Mouse (Mus musculus) liver, postnatal 0 days (tissue): ENCODE measurements at regions not wholly inside any gene's neighbourhood (a gene's known extent, or its start where the extent isn't known, plus 50 kb on each side); places are given as distances from the start of the nearest gene placed in this dataset. TPM values are rescaled to one million over a fixed set of nuclear protein-coding genes. Genes with fewer than 3 reads are reported as not detected.

Source experiments
- ATAC-seq: fragments of 200-750 bp; cut with Nextera tagmentation; 2 replicates; pipeline ENCODE4 v1.8.0; 2017; ENCODE audit warnings: mild to moderate bottlenecking, moderate library complexity
- DNase-seq: peaks from one replicate; pipeline ENCODE4 v3.0.0-alpha.2; 2016
- H3K27ac ChIP-seq: fragments of 300-500 bp; sonication (generic); 2 replicates; pipeline ENCODE4 v1.5.1; 2014; ENCODE audit warnings: antibody characterized with exemption, moderate library complexity, mild to moderate bottlenecking, low read depth
- H3K27me3 ChIP-seq: fragments of 300-500 bp; sonication (generic); 2 replicates; pipeline ENCODE4 v1.6.1; 2014; ENCODE audit warnings: low read length, control low read depth, mixed read lengths; ENCODE audit not compliant: insufficient read depth
- H3K36me3 ChIP-seq: fragments of 300-500 bp; sonication (generic); replicated peaks from 2 replicates; pipeline ENCODE4 v1.6.1; 2014; ENCODE audit warnings: mild to moderate bottlenecking, control low read depth, low read length, moderate library complexity, mixed read lengths; ENCODE audit not compliant: insufficient read depth
- H3K4me1 ChIP-seq: fragments of 300-500 bp; sonication (generic); 2 replicates; pipeline ENCODE4 v1.6.1; 2014; ENCODE audit warnings: antibody characterized with exemption, mild to moderate bottlenecking, control low read depth; ENCODE audit not compliant: insufficient read depth
- H3K4me2 ChIP-seq: fragments of 300-500 bp; sonication (generic); 2 replicates; pipeline ENCODE4 v1.6.1; 2014; ENCODE audit warnings: low read depth, mild to moderate bottlenecking, low read length, moderate library complexity, mixed read lengths
- H3K4me3 ChIP-seq: fragments of 300-500 bp; sonication (generic); 2 replicates; pipeline ENCODE4 v1.5.1; 2014; ENCODE audit warnings: low read depth, low read length
- H3K9ac ChIP-seq: fragments of 300-500 bp; sonication (generic); replicated peaks from 2 replicates; pipeline ENCODE4 v1.6.1; 2014; ENCODE audit warnings: mild to moderate bottlenecking, moderate library complexity
- H3K9me3 ChIP-seq: fragments of 300-500 bp; sonication (generic); 2 replicates; pipeline ENCODE4 v1.6.1; 2016; ENCODE audit warnings: mild to moderate bottlenecking, control low read depth, low read length, mixed read lengths
- CTCF ChIP-seq: sonication (generic); IDR thresholded peaks from 2 replicates; pipeline ENCODE4 v1.5.1; 2016; ENCODE audit warnings: antibody characterized with exemption, low read depth
- EP300 ChIP-seq: IDR thresholded peaks from 2 replicates; pipeline ENCODE4 v1.6.1; 2016; ENCODE audit warnings: antibody characterized with exemption, low read depth, mild to moderate bottlenecking
- WGBS: fragments of 180-500 bp; shearing (Covaris S2); extraction: QIAGEN DNeasy Blood & Tissue Kit; methylation state at CpG from one replicate; pipeline ENCODE4 v1.1.7; 2014; ENCODE audit not compliant: insufficient replicate concordance; 5-methylcytosine and 5-hydroxymethylcytosine counted together
- microRNA-seq: library from miRNA; unstranded; fragments of <30 nt; microRNA quantifications from one replicate; pipeline ENCODE4, GENCODE M21; 2016

GRCm38 (mm10) chr12:42070401-42070800 is 584.2 kb upstream of the Lrrn3 start:
- ATAC-seq: no peak
- H3K4me2 ChIP-seq: no peak overlapping the region
- no peak overlapping the region for H3K9ac ChIP-seq
- no peaks in the 10 kb centered on the region for H3K4me1 ChIP-seq
- no peaks in the 10 kb centered on the region for H3K9me3 ChIP-seq
- DNase-seq: no peak
- TF ChIP-seq CTCF (no peak), EP300 (no peak)
- H3K36me3 ChIP-seq: no peaks in the 10 kb centered on the region
- H3K4me3 ChIP-seq: no peak overlapping the region
- H3K27ac ChIP-seq: no peak overlapping the region
- whole genome bisulfite sequencing: 83% methylated on average over 4 of the region's 4 CpGs
- H3K27me3 ChIP-seq: no peaks in the 10 kb centered on the region

- H3K4me3 ChIP-seq: no peak overlapping the region
- no peak overlapping the region for H3K9ac ChIP-seq
- DNase-seq (no peak), ATAC-seq (peak; percentile 61)
- H3K4me1 ChIP-seq: no peaks in the 10 kb centered on the region
- TF ChIP-seq CTCF (no peak), EP300 (no peak)
- H3K27me3 ChIP-seq: no peaks in the 10 kb centered on the region
- no peak overlapping the region for H3K27ac ChIP-seq
- no peaks in the 10 kb centered on the region for H3K9me3 ChIP-seq
- H3K4me2 ChIP-seq: no peak overlapping the region
- no peaks in the 10 kb centered on the region for H3K36me3 ChIP-seq
Observed at GRCm38 (mm10) chr12:42063745-42064144, 577.5 kb upstream of the Lrrn3 start.

- H3K36me3 ChIP-seq: no peaks in the 10 kb centered on the region
- H3K4me2 ChIP-seq: no peak overlapping the region
- TF ChIP-seq EP300: no peak
- no peak for TF ChIP-seq CTCF
- no peaks in the 10 kb centered on the region for H3K4me1 ChIP-seq
- no peaks in the 10 kb centered on the region for H3K27me3 ChIP-seq
- no peak overlapping the region for H3K4me3 ChIP-seq
- ATAC-seq: no peak
- 25% methylated on average over 1 of the region's 1 CpGs for WGBS
- no peak overlapping the region for H3K27ac ChIP-seq
- H3K9ac ChIP-seq: no peak overlapping the region
- H3K9me3 ChIP-seq: no peaks in the 10 kb centered on the region
- DNase-seq: no peak
Observed at GRCm38 (mm10) chr12:42049056-42049455, 562.8 kb upstream of the Lrrn3 start.

GRCm38 (mm10) chr12:42027874-42028273 is 541.6 kb upstream of the Lrrn3 start:
- ATAC-seq (no peak), DNase-seq (no peak)
- Histone ChIP-seq H3K36me3 (no peaks in the 10 kb centered on the region), H3K4me2 (no peak overlapping the region), H3K4me3 (no peak overlapping the region), H3K4me1 (no peaks in the 10 kb centered on the region), H3K27ac (no peak overlapping the region), H3K9ac (no peak overlapping the region), H3K9me3 (no peaks in the 10 kb centered on the region), H3K27me3 (no peaks in the 10 kb centered on the region)
- WGBS: 47% methylated on average over 2 of the region's 2 CpGs
- TF ChIP-seq EP300 (no peak), CTCF (peak; percentile 33)

- no peak overlapping the region for H3K4me2 ChIP-seq
- no peaks in the 10 kb centered on the region for H3K27me3 ChIP-seq
- no peak for ATAC-seq
- H3K4me1 ChIP-seq: no peaks in the 10 kb centered on the region
- no peaks in the 10 kb centered on the region for H3K36me3 ChIP-seq
- H3K4me3 ChIP-seq: no peak overlapping the region
- TF ChIP-seq EP300: no peak
- no peak for TF ChIP-seq CTCF
- H3K9me3 ChIP-seq: no peaks in the 10 kb centered on the region
- H3K9ac ChIP-seq: no peak overlapping the region
- no peak overlapping the region for H3K27ac ChIP-seq
- no peak for DNase-seq
- WGBS: 28% methylated on average over 1 of the region's 1 CpGs
Observed at GRCm38 (mm10) chr12:42017506-42017905, 531.3 kb upstream of the Lrrn3 start.

- H3K4me1 ChIP-seq: no peaks in the 10 kb centered on the region
- DNase-seq: no peak
- H3K9ac ChIP-seq: no peak overlapping the region
- WGBS: 80% methylated on average over 3 of the region's 3 CpGs
- H3K27ac ChIP-seq: no peak overlapping the region
- no peaks in the 10 kb centered on the region for H3K9me3 ChIP-seq
- no peak for TF ChIP-seq CTCF
- no peak for ATAC-seq
- no peaks in the 10 kb centered on the region for H3K27me3 ChIP-seq
- no peak overlapping the region for H3K4me2 ChIP-seq
- H3K36me3 ChIP-seq: no peaks in the 10 kb centered on the region
- H3K4me3 ChIP-seq: no peak overlapping the region
Observed at GRCm38 (mm10) chr12:42008827-42009383, 522.7 kb upstream of the Lrrn3 start.

GRCm38 (mm10) chr12:42006912-42007311 is 520.7 kb upstream of the Lrrn3 start:
- WGBS: 39% methylated on average over 2 of the region's 2 CpGs

More at GRCm38 (mm10) chr12:42006912-42007311, 520.7 kb upstream of the Lrrn3 start:
- TF ChIP-seq CTCF: no peak
- TF ChIP-seq EP300: no peak
- Histone ChIP-seq H3K9ac (no peak overlapping the region), H3K4me3 (no peak overlapping the region), H3K4me2 (no peak overlapping the region), H3K4me1 (no peaks in the 10 kb centered on the region), H3K27me3 (no peaks in the 10 kb centered on the region), H3K27ac (no peak overlapping the region), H3K9me3 (no peaks in the 10 kb centered on the region), H3K36me3 (no peaks in the 10 kb centered on the region)
- ATAC-seq: no peak
- no peak for DNase-seq

Small RNA genes lying in the stretch of these regions (microRNA-seq; reads per million reads assigned to microRNA genes)
- gene Gm25248: not detected
